Mouse (Mus musculus): ENCODE results near the gene Rpl3l. TPM values are rescaled to one million over a fixed set of nuclear protein-coding genes. Genes with fewer than 3 reads are reported as not detected.

Gene Rpl3l
- 0.08 and 0.35 TPM in 2 replicates for polyA plus RNA-seq (2012; rRNA removed)

DNA sequence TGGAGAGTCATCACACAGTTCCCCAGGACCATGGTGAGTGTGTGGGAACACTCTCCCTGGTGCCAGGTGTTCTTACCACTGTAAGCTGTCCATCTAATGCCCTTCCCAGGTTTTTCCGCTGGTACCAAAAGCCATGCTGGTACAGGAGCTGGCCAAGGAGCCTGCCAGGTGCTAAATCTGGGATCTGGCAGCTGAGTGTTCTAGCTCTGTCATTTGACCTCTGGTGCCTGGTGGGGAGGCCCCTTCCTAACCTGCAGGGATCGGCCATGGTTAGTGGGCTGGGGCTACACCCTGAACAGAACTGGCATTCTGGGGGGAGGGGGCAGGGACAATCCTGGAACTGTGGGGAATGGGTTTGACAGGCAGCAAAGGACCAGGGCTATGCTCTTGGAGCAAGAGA is at the start of gene Rpl3l:
Rpl3l (plus strand) TSS at position 203 of the 400 bp plus-strand sequence.

DNA sequence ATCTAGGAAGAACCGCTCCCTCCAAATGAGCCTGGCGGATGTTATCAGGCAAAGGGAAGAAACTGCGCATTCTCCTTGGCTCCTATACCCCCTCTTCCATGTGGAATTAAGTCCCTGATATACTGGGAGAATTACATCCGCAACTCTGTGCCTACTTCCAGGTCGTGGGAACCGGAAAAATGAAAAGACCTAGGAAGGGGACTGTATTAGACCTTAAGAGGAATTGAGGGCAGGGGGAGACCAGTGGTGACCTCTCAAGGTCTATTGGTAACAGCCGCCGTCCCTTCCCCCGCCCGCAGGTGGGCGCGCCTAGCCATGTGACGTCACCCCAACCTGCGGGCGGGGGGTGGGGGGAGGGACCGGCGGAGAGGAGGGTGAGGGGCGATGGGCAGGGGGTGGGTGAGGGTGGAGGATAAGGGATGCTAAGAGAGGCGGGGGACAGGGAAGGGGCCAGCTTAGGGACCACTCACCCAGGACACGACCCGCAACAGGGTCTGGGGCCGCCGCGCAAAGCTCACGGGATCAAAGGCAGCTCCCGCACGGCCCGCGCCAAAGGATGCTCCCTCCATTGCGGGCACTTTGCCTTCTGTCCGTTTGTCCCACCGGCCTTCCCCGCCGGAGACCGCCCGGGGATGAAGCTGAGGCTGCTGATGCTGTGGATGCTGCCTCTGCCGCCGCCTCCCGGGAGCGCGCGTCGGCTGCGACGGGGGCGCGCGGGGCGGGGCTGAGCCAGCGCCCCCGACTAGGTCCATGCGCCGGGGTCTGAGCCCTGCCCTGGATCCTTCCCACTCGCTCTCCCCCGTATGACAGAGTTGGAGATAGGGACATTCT is 38.2 kb upstream of the Rpl3l start, which contains the start of gene Syngr3:
Syngr3 (minus strand) TSS at position 705 of the 831 bp plus-strand sequence.

DNA sequence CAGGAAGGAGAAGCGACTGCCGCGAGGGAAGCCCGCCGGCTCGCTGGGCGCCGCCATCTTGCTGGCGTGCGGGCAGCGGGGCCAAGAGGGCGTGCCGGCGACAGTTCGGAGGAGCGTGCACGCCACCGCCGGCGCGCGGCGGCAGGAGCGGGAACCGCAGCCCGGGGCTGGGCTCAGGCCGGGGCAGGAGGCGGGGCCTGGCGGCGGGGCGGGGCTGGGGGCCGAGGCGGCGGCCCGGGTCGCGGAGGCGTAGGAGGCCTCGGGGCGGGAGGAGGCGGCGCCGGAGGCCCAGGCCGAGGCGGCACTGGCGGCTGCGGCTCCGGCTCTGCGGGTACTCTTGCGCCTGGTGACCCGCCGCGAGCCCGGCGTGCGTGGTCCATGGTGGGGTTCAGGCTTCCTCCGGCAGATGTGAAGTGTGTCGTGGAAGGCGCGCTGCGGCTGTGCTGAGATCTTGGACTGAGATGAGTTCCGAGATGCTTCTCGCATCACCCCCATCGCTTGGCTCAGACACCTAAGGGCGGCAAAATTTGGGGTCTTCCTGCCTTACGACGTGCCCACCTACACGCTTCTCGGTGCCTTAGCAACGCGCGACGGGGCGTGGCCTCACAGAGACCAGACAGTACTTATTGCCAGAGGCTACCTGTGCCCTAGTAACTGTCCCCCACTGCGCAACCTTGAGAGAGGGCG is 31.5 kb upstream of the Rpl3l start, which contains the start of the genes Gfer and Noxo1:
Gfer (minus strand) TSS at position 146 of the 687 bp plus-strand sequence.
Noxo1 (plus strand) TSS at position 224 of the 687 bp plus-strand sequence.

DNA sequence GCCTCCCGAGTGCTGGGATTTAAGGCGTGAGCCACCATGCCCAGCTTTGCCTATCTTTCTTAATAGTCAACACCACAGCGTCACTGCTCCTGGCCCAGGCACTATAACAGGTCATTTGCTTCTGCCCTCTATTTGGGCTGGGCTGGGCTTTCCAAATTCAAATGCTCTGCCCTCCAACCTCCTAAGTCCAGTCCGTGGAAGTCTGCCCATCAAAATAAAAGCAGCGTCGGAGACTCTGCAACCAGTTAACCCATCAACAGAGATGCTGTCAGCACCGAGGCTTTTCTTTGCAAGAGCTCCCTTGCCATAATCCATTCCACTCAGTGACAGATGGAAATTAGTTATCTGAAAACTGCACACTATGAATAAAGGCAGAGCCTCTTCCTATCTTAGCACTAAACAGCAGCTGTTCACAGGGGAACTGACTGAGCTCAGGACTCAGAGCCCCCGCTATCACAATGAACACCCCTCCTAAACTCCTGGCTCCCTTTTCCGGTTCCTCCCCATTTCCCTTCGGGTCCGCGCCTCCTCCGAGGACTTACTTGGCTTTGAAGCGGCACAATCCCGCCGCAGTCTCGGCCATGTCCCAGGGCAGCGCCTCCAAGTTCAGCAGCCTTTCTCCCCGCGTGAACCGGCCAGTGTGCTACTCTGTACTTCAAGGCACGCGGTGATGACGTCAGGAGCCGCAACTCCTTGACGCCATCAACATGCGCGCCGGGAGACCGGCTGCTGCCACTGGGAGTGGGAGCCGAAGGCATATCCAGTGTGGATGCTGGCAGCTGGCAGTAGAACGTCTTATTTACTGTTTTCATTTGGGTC is 20.4 kb upstream of the Rpl3l start, which contains the start of gene Tbl3:
Tbl3 (minus strand) TSS at position 679 of the 819 bp plus-strand sequence.

DNA sequence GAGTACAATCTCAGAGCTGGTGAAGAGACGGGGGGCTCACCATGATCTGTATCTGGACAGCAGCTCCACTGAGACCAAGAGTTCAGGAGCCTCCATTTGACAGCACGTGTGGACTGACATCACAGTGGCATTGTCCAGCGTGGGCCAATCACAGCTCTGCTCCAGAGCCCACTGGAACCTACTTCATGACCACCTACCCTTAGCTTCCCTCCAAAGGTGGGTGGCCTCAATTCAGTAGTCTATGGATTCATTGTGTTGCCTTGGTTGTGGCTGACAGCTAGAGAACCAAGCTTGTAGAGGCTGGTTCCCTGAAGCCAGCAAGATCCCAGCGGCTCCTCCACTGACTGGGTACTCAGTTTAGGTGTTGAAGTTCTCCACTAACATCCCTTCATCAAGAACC is 9.7 kb upstream of the Rpl3l start, which contains the start of the genes Rnf151 and Rps2:
Rnf151 (minus strand) TSS at position 121 of the 400 bp plus-strand sequence.
Rps2 (plus strand) TSS at position 174 of the 400 bp plus-strand sequence.

DNA sequence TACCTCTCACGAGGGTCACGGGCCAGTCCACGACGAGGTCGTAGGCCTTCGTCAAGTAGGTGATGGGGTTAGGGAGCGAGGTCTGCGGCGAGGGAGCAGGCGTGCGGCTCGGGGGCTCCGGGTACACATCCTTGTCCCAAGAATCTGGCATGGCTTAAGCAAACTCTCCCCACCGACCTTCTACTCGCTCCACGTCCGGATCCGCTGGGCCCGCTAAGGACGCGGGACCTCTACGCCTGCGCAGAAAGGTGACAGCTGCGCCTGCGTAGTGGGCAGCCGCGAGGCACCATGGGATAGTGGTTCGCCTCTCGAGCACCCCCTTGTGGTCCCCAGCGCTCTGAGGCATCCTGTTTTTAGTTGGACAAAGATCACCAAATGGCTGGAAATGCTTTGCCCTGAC is 3.4 kb upstream of the Rpl3l start, which contains the start of gene Ndufb10:
Ndufb10 (minus strand) TSS at position 295 of the 400 bp plus-strand sequence.

DNA sequence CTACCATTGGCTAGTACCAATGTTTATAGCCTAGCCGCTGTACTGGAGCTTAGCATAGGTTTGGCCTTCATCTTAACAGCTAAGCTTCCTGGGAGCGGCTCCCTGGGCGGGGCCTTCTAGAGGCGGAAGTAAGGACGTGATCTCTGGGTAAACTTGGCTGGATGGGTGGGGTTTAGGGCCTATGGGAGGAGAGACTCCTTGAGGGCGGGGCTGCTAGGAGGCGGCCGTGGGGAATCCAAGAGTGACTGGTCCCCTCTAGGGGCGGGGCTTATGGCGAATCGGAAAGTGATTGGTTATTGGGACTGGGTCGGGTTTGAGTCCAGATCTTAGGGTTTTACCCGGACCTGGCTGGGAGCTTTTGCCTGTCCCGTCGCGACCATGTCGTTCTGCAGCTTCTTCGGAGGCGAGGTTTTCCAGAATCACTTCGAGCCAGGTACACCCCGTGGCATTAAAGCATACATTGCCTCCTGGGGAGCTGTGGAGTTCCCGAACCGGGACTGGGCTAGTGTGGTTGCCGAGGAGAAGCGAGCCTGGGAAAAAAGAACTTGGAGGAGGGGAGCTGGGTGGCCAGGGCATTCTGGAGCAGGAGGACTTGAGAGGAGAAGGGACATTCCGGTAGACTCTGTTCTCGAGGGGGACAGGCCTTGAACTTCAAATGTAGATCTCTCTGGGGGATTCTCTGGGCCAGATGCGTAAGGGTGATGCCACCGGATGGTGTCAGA is 8.9 kb downstream of the Rpl3l start, which contains the start of gene Msrb1:
Msrb1 (plus strand) TSS at position 313 of the 722 bp plus-strand sequence.

DNA sequence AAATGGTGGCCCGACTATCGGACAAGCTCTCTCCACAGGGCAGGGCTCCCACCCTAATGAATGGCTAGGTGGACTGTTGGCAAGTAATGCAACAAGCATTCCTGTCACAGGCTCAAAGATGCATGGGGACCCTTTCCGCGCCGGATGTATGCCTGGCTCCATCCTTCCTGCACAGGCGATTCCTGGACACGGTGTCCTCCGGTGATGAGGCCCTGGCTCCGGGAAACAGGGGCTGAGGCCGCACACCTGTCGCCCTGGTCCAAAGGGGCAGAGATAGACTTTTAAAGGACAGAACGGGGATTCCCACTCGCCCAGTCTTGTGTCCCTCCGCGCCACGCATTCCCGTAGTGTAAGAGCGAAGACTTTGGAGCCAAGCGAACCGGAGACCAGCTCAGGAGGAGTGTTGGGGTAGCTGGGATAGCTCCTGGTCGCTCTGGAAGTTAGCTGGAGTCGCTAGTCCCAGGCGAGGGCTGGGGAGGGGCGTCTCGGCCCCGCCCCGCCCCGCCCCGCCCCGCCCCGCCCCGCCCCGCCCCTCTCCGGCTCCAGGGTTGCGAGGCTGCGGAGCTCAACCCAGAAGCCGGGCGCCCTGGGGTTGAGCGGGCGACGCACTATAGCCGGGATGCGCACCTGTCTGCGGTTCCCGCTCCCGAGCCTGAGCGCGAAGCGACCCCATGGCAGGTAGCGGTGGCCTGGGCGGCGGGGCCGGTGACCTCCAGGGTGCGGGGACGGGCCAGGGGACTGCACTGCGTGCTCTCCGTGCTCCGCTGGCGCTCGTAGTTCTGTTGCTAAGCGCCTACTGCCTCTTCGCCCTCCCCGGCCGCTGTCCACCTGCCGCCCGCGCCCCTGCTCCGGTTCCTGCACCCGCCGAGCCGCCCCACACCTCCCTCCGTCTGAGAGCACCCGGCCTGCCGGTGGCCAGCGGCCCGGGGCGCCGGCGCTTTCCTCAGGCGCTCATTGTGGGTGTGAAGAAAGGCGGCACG is 25.1 kb downstream of the Rpl3l start, which contains the start of gene Hs3st6:
Hs3st6 (plus strand) TSS at position 574 of the 980 bp plus-strand sequence.

Other genes with a start within 250 kb of the Rpl3l start
- 40.6 TPM in 2 replicates for gene Mlst8, start 248.7 kb upstream of the Rpl3l start, polyA plus RNA-seq (2012; rRNA removed)
- gene Caskin1, start 239.2 kb upstream of the Rpl3l start, polyA plus RNA-seq (2012; rRNA removed), result 109 and 125 TPM in 2 replicates
- 317 and 344 TPM in 2 replicates for gene Traf7, start 199.9 kb upstream of the Rpl3l start, polyA plus RNA-seq (2012; rRNA removed)
- gene Rab26, start 193.6 kb upstream of the Rpl3l start, polyA plus RNA-seq (2012; rRNA removed), result 14.9 and 17.8 TPM in 2 replicates
- 72.1 and 73.5 TPM in 2 replicates for gene Pkd1, start 178.0 kb upstream of the Rpl3l start, polyA plus RNA-seq (2012; rRNA removed)
- 152 and 155 TPM in 2 replicates for gene Tsc2, start 95.2 kb upstream of the Rpl3l start, polyA plus RNA-seq (2012; rRNA removed)
- gene Nthl1, start 95.1 kb upstream of the Rpl3l start, polyA plus RNA-seq (2012; rRNA removed), result 13.9 and 14.3 TPM in 2 replicates
- 48.9 and 51.1 TPM in 2 replicates for gene Slc9a3r2, start 77.5 kb upstream of the Rpl3l start, polyA plus RNA-seq (2012; rRNA removed)
- gene Npw, start 69.4 kb upstream of the Rpl3l start, polyA plus RNA-seq (2012; rRNA removed), result 0.31 and 0.40 TPM in 2 replicates
- gene Zfp598, start 58.1 kb upstream of the Rpl3l start, polyA plus RNA-seq (2012; rRNA removed), result 73.8 and 74.1 TPM in 2 replicates
- 153 and 170 TPM in 2 replicates for gene Syngr3, start 37.9 kb upstream of the Rpl3l start, polyA plus RNA-seq (2012; rRNA removed)
- 28.7 and 30.4 TPM in 2 replicates for gene Gfer, start 31.7 kb upstream of the Rpl3l start, polyA plus RNA-seq (2012; rRNA removed)
- gene Noxo1, start 31.6 kb upstream of the Rpl3l start, polyA plus RNA-seq (2012; rRNA removed), result 7.4 and 8.2 TPM in 2 replicates
- 63.2 and 66.6 TPM in 2 replicates for gene Tbl3, start 20.2 kb upstream of the Rpl3l start, polyA plus RNA-seq (2012; rRNA removed)
- gene Rnf151, start 9.8 kb upstream of the Rpl3l start, polyA plus RNA-seq (2012; rRNA removed), result 0.28 TPM in 2 replicates
- gene Rps2, start 9.7 kb upstream of the Rpl3l start, polyA plus RNA-seq (2012; rRNA removed), result 1,636 and 1,660 TPM in 2 replicates
- 265 and 272 TPM in 2 replicates for gene Ndufb10, start 3.3 kb upstream of the Rpl3l start, polyA plus RNA-seq (2012; rRNA removed)
- 36.6 and 37.8 TPM in 2 replicates for gene Msrb1, start 8.8 kb downstream of the Rpl3l start, polyA plus RNA-seq (2012; rRNA removed)
- 0.18 and 0.32 TPM in 2 replicates for gene Hs3st6, start 25.2 kb downstream of the Rpl3l start, polyA plus RNA-seq (2012; rRNA removed)
- gene Meiob, start 76.5 kb downstream of the Rpl3l start, polyA plus RNA-seq (2012; rRNA removed), result not detected in 2 replicates
- gene Hagh, start 112.3 kb downstream of the Rpl3l start, polyA plus RNA-seq (2012; rRNA removed), result 53.3 and 54.8 TPM in 2 replicates
- 17.5 and 18.2 TPM in 2 replicates for gene Fahd1, start 122.5 kb downstream of the Rpl3l start, polyA plus RNA-seq (2012; rRNA removed)
- gene Igfals, start 138.2 kb downstream of the Rpl3l start, polyA plus RNA-seq (2012; rRNA removed), result 0.04 TPM in 2 replicates
- gene Nubp2, start 158.5 kb downstream of the Rpl3l start, polyA plus RNA-seq (2012; rRNA removed), result 24.0 and 25.9 TPM in 2 replicates
- 86.4 and 94.7 TPM in 2 replicates for gene Spsb3, start 158.8 kb downstream of the Rpl3l start, polyA plus RNA-seq (2012; rRNA removed)
- gene Eme2, start 167.3 kb downstream of the Rpl3l start, polyA plus RNA-seq (2012; rRNA removed), result 33.9 and 36.5 TPM in 2 replicates
- 97.2 and 101 TPM in 2 replicates for gene Mrps34, start 167.3 kb downstream of the Rpl3l start, polyA plus RNA-seq (2012; rRNA removed)
- gene Nme3, start 168.7 kb downstream of the Rpl3l start, polyA plus RNA-seq (2012; rRNA removed), result 78.7 and 90.5 TPM in 2 replicates
- 223 and 233 TPM in 2 replicates for gene Mapk8ip3, start 209.2 kb downstream of the Rpl3l start, polyA plus RNA-seq (2012; rRNA removed)
- 43.2 and 49.2 TPM in 2 replicates for gene Jpt2, start 232.9 kb downstream of the Rpl3l start, polyA plus RNA-seq (2012; rRNA removed)

Data from central nervous system, embryonic 18 days (tissue).